Mouse (Mus musculus): Measurements from ENCODE around the gene Mgst1. TPM values are rescaled to one million over a fixed set of nuclear protein-coding genes. Genes with fewer than 3 reads are reported as not detected.

Mgst1 gene
- 61.2 and 70.3 TPM in 2 replicates for polyA plus RNA-seq (2015; fragmentation: Nextera tagmentation; extraction: Ambion mirVana)

- H3K4me3 ChIP-seq (replicated peaks), result peak within 1 kb of the TSS; percentile 44
- no peaks in the 10 kb centered on the region for H3K9me3 ChIP-seq
- H3K27ac ChIP-seq, result peak within 1 kb of the TSS; percentile 49
- peaks cover 3% of the 10 kb centered on the region; the same call in 1 of the 2 replicates for H3K27me3 ChIP-seq
- no peaks in the 10 kb centered on the region for H3K36me3 ChIP-seq
- ATAC-seq, result peak; percentile 31
- peak within 1 kb of the TSS; percentile 59 for H3K9ac ChIP-seq (replicated peaks)
- peak within 1 kb of the TSS; percentile 67 for H3K4me2 ChIP-seq (replicated peaks)
- 2% methylated on average over 5 of the region's 5 CpGs for WGBS
- peaks cover 19% of the 10 kb centered on the region for H3K4me1 ChIP-seq (replicated peaks)
These were observed at the start of gene Mgst1 for GRCm38 (mm10) chr6:138139930-138140329. TSS of gene Mgst1 (plus strand) at chr6:138140316.

GRCm38 (mm10) chr6:138092432-138092831 is 47.7 kb upstream of the Mgst1 start:
- Histone ChIP-seq H3K36me3 (no peaks in the 10 kb centered on the region), H3K27ac (no peak overlapping the region), H3K4me3 (replicated peaks) (no peak overlapping the region), H3K9me3 (no peaks in the 10 kb centered on the region), H3K4me2 (replicated peaks) (no peak overlapping the region), H3K27me3 (no peaks in the 10 kb centered on the region), H3K9ac (replicated peaks) (no peak overlapping the region), H3K4me1 (replicated peaks) (no peaks in the 10 kb centered on the region)
- 93% methylated on average over 7 of the region's 7 CpGs for WGBS
- no peak for ATAC-seq

GRCm38 (mm10) chr6:138095060-138095459 is 45.1 kb upstream of the Mgst1 start:
- Histone ChIP-seq H3K4me3 (replicated peaks) (no peak overlapping the region), H3K9me3 (no peaks in the 10 kb centered on the region), H3K4me1 (replicated peaks) (no peaks in the 10 kb centered on the region), H3K36me3 (no peaks in the 10 kb centered on the region), H3K27me3 (no peaks in the 10 kb centered on the region), H3K9ac (replicated peaks) (no peak overlapping the region), H3K4me2 (replicated peaks) (no peak overlapping the region), H3K27ac (no peak overlapping the region)
- no peak for ATAC-seq
- WGBS, result 92% methylated on average over 3 of the region's 3 CpGs

- no peak overlapping the region for H3K4me3 ChIP-seq (replicated peaks)
- H3K27me3 ChIP-seq, result no peaks in the 10 kb centered on the region
- no peaks in the 10 kb centered on the region for H3K36me3 ChIP-seq
- H3K4me2 ChIP-seq (replicated peaks), result no peak overlapping the region
- no peak for ATAC-seq
- H3K9ac ChIP-seq (replicated peaks), result no peak overlapping the region
- H3K27ac ChIP-seq, result no peak overlapping the region
- no peaks in the 10 kb centered on the region for H3K9me3 ChIP-seq
- 60% methylated on average over 3 of the region's 3 CpGs for WGBS
- H3K4me1 ChIP-seq (replicated peaks), result no peaks in the 10 kb centered on the region
These were observed 40.5 kb upstream of the Mgst1 start for GRCm38 (mm10) chr6:138099646-138100045.

- WGBS, result 84% methylated on average over 4 of the region's 4 CpGs
- Histone ChIP-seq H3K4me1 (replicated peaks) (no peaks in the 10 kb centered on the region), H3K36me3 (no peaks in the 10 kb centered on the region), H3K27me3 (no peaks in the 10 kb centered on the region), H3K9me3 (no peaks in the 10 kb centered on the region), H3K4me3 (replicated peaks) (no peak overlapping the region), H3K27ac (no peak overlapping the region), H3K9ac (replicated peaks) (no peak overlapping the region), H3K4me2 (replicated peaks) (no peak overlapping the region)
- peak; percentile 72 for ATAC-seq
These were observed 38.3 kb upstream of the Mgst1 start for GRCm38 (mm10) chr6:138101843-138102242.

- no peak for ATAC-seq
- 82% methylated on average over 7 of the region's 7 CpGs for WGBS
- H3K9ac ChIP-seq (replicated peaks), result no peak overlapping the region
These were observed 37.2 kb upstream of the Mgst1 start for GRCm38 (mm10) chr6:138102940-138103339.

GRCm38 (mm10) chr6:138104559-138104958 is 35.6 kb upstream of the Mgst1 start:
- Histone ChIP-seq H3K4me1 (replicated peaks) (no peaks in the 10 kb centered on the region), H3K27me3 (no peaks in the 10 kb centered on the region), H3K9ac (replicated peaks) (no peak overlapping the region), H3K4me2 (replicated peaks) (no peak overlapping the region), H3K9me3 (no peaks in the 10 kb centered on the region), H3K4me3 (replicated peaks) (no peak overlapping the region), H3K36me3 (no peaks in the 10 kb centered on the region), H3K27ac (no peak overlapping the region)
- no peak for ATAC-seq

More at GRCm38 (mm10) chr6:138102940-138103339, 37.2 kb upstream of the Mgst1 start:
- Histone ChIP-seq H3K4me2 (replicated peaks) (no peak overlapping the region), H3K9me3 (no peaks in the 10 kb centered on the region), H3K4me3 (replicated peaks) (no peak overlapping the region), H3K4me1 (replicated peaks) (no peaks in the 10 kb centered on the region), H3K27ac (no peak overlapping the region), H3K36me3 (no peaks in the 10 kb centered on the region), H3K27me3 (no peaks in the 10 kb centered on the region)

GRCm38 (mm10) chr6:138117496-138117895 is 22.6 kb upstream of the Mgst1 start:
- H3K4me1 ChIP-seq (replicated peaks), result no peaks in the 10 kb centered on the region
- no peaks in the 10 kb centered on the region for H3K9me3 ChIP-seq
- H3K4me3 ChIP-seq (replicated peaks), result no peak overlapping the region
- no peaks in the 10 kb centered on the region for H3K27me3 ChIP-seq
- WGBS, result 89% methylated on average over 3 of the region's 3 CpGs
- no peaks in the 10 kb centered on the region for H3K36me3 ChIP-seq
- H3K4me2 ChIP-seq (replicated peaks), result no peak overlapping the region
- no peak overlapping the region for H3K27ac ChIP-seq
- no peak overlapping the region for H3K9ac ChIP-seq (replicated peaks)
- no peak for ATAC-seq

- Histone ChIP-seq H3K4me2 (replicated peaks) (no peak overlapping the region), H3K27me3 (no peaks in the 10 kb centered on the region), H3K9me3 (no peaks in the 10 kb centered on the region), H3K4me3 (replicated peaks) (no peak overlapping the region), H3K27ac (no peak overlapping the region), H3K4me1 (replicated peaks) (no peaks in the 10 kb centered on the region), H3K36me3 (no peaks in the 10 kb centered on the region), H3K9ac (replicated peaks) (no peak overlapping the region)
- WGBS, result 86% methylated on average over 10 of the region's 10 CpGs
- ATAC-seq, result no peak
These were observed 11.5 kb upstream of the Mgst1 start for GRCm38 (mm10) chr6:138128392-138129335.

GRCm38 (mm10) chr6:138130541-138130940 is 9.6 kb upstream of the Mgst1 start:
- Histone ChIP-seq H3K4me1 (replicated peaks) (no peaks in the 10 kb centered on the region), H3K4me2 (replicated peaks) (no peak overlapping the region), H3K9ac (replicated peaks) (no peak overlapping the region), H3K36me3 (no peaks in the 10 kb centered on the region), H3K9me3 (no peaks in the 10 kb centered on the region), H3K27me3 (no peaks in the 10 kb centered on the region), H3K27ac (no peak overlapping the region), H3K4me3 (replicated peaks) (no peak overlapping the region)
- ATAC-seq, result no peak
- 68% methylated on average over 3 of the region's 3 CpGs for WGBS

- Histone ChIP-seq H3K4me2 (replicated peaks) (peak overlapping the region; percentile 67), H3K9ac (replicated peaks) (peak overlapping the region; percentile 59), H3K4me3 (replicated peaks) (peak overlapping the region; percentile 44), H3K27ac (no peak overlapping the region), H3K36me3 (no peaks in the 10 kb centered on the region), H3K9me3 (no peaks in the 10 kb centered on the region), H3K27me3 (peaks cover 3% of the 10 kb centered on the region; the same call in 1 of the 2 replicates), H3K4me1 (replicated peaks) (peaks cover 19% of the 10 kb centered on the region)
- WGBS, result 0% methylated on average over 16 of the region's 16 CpGs
- ATAC-seq, result peak; percentile 89
These were observed 220 bp downstream of the Mgst1 start for GRCm38 (mm10) chr6:138140336-138140735.

GRCm38 (mm10) chr6:138141111-138141592 is 1.0 kb downstream of the Mgst1 start:
- Histone ChIP-seq H3K4me3 (replicated peaks) (peak overlapping the region; percentile 44), H3K36me3 (no peaks in the 10 kb centered on the region), H3K4me2 (replicated peaks) (peak overlapping the region; percentile 67), H3K9ac (replicated peaks) (no peak overlapping the region), H3K9me3 (no peaks in the 10 kb centered on the region), H3K4me1 (replicated peaks) (peaks cover 19% of the 10 kb centered on the region), H3K27me3 (peaks cover 3% of the 10 kb centered on the region; the same call in 1 of the 2 replicates), H3K27ac (peak overlapping the region; percentile 49)
- ATAC-seq, result peak; percentile 62
- 62% methylated on average over 4 of the region's 4 CpGs for WGBS

Data from midbrain, embryonic 13.5 days (tissue).